Mouse (Mus musculus) heart, postnatal 10 days (tissue): ENCODE results near the gene Grwd1. TPM values are rescaled to one million over a fixed set of nuclear protein-coding genes. Genes with fewer than 3 reads are reported as not detected.

ENCODE experiments used
- DNase-seq, 2 experiments: peaks; one replicate each; pipeline ENCODE4 v3.0.0; 2021
- intact Hi-C: fragments of 180-260 bp; cut with DNase I; formaldehyde crosslinking; loops from one replicate; pipeline ENCODE4 v1.15.1; 2025
- total RNA-seq, 2 experiments: library from RNA; stranded (reverse); gene quantifications; 2 replicates each; pipeline ENCODE4 v1.2.3; 2021

Gene Grwd1
- total RNA-seq, 2 experiments from 2014 or later = 14.6 to 17.1 TPM

- intact Hi-C loops = loop anchor here (1.0 to 2.0 kb wide), 2 partner anchors 61 to 134 kb away; no protein-coding TSS in a partner anchor
- DNase-seq = no peak
Observed at GRCm38 (mm10) chr7:45800546-45801204, 30.1 kb downstream of the Grwd1 start.

GRCm38 (mm10) chr7:45800001-45800400 lies 30.7 kb downstream of the Grwd1 start:
- intact Hi-C loops = loop anchor here (2.0 kb wide), 1 partner anchor 135 kb away; no protein-coding TSS in a partner anchor
- no peak for DNase-seq

- DNase-seq = no peak
- intact Hi-C loops = no loop called here
Observed at GRCm38 (mm10) chr7:45798931-45799330, 31.8 kb downstream of the Grwd1 start.

GRCm38 (mm10) chr7:45798511-45798836 lies 32.3 kb downstream of the Grwd1 start:
- DNase-seq = no peak
- intact Hi-C loops = no loop called here

GRCm38 (mm10) chr7:45797661-45798510 lies 32.9 kb downstream of the Grwd1 start:
- DNase-seq = no peak
- intact Hi-C loops = no loop called here

GRCm38 (mm10) chr7:45796950-45797349 lies 33.8 kb downstream of the Grwd1 start:
- no peak for DNase-seq
- intact Hi-C loops = no loop called here

- intact Hi-C loops = no loop called here
- no peak for DNase-seq
Observed at GRCm38 (mm10) chr7:45794971-45795370, 35.8 kb downstream of the Grwd1 start.

- DNase-seq = no peak
- intact Hi-C loops = no loop called here
Observed at GRCm38 (mm10) chr7:45793969-45794585, 36.7 kb downstream of the Grwd1 start.

GRCm38 (mm10) chr7:45793240-45793639 lies 37.5 kb downstream of the Grwd1 start:
- no peak for DNase-seq
- intact Hi-C loops = no loop called here

- DNase-seq = no peak
- intact Hi-C loops = no loop called here
Observed at GRCm38 (mm10) chr7:45791756-45792490, 38.8 kb downstream of the Grwd1 start.

GRCm38 (mm10) chr7:45790721-45791120 lies 40.0 kb downstream of the Grwd1 start:
- intact Hi-C loops = no loop called here
- no peak for DNase-seq

GRCm38 (mm10) chr7:45787642-45788041 lies 43.1 kb downstream of the Grwd1 start:
- no peak for DNase-seq
- intact Hi-C loops = no loop called here

- intact Hi-C loops = no loop called here
- no peak for DNase-seq
Observed at GRCm38 (mm10) chr7:45786661-45787413, 43.9 kb downstream of the Grwd1 start.

GRCm38 (mm10) chr7:45786136-45786578 lies 44.6 kb downstream of the Grwd1 start:
- intact Hi-C loops = no loop called here
- DNase-seq = no peak

GRCm38 (mm10) chr7:45785388-45786135 lies 45.2 kb downstream of the Grwd1 start:
- no peak for DNase-seq
- intact Hi-C loops = no loop called here

GRCm38 (mm10) chr7:45784524-45785372 lies 46.0 kb downstream of the Grwd1 start, which contains the start of gene Sult2b1:
Gene Sult2b1 (minus strand): TSS chr7:45784669.
- DNase-seq = no peak
- intact Hi-C loops = no loop called here

- peak; percentile 47 to 60 for DNase-seq
- intact Hi-C loops = no loop called here
Observed at GRCm38 (mm10) chr7:45783511-45784091, 47.1 kb downstream of the Grwd1 start, which contains the start of gene Lmtk3. Gene Lmtk3 (plus strand): TSS chr7:45783738.

- intact Hi-C loops = no loop called here
- DNase-seq = no peak
Observed at GRCm38 (mm10) chr7:45782271-45782670, 48.5 kb downstream of the Grwd1 start.
